Mouse (Mus musculus) neural tube, embryonic 15.5 days (tissue): ENCODE measurements around the gene Nfia. TPM values are rescaled to one million over a fixed set of nuclear protein-coding genes. Genes with fewer than 3 reads are reported as not detected.

Experiments
- ATAC-seq: fragments of 200-750 bp; cut with Nextera tagmentation; 2 replicates; pipeline ENCODE4 v1.8.0; 2017; ENCODE audit warnings: mild to moderate bottlenecking, moderate TSS enrichment, moderate library complexity; ENCODE audit not compliant: low FRiP score
- H3K27ac ChIP-seq: fragments of 300-500 bp; sonication (generic); replicated peaks from 2 replicates; pipeline ENCODE4 v1.5.1; 2015; ENCODE audit warnings: mild to moderate bottlenecking, inconsistent platforms
- H3K27me3 ChIP-seq: fragments of 300-500 bp; sonication (generic); replicated peaks from 2 replicates; pipeline ENCODE4 v1.6.1; 2015; ENCODE audit warnings: inconsistent platforms
- H3K36me3 ChIP-seq: fragments of 300-500 bp; sonication (generic); 2 replicates; pipeline ENCODE4 v1.6.1; 2015; ENCODE audit warnings: inconsistent platforms
- H3K4me1 ChIP-seq: fragments of 300-500 bp; sonication (generic); 2 replicates; pipeline ENCODE4 v1.6.1; 2015; ENCODE audit warnings: inconsistent platforms
- H3K4me2 ChIP-seq: fragments of 300-500 bp; sonication (generic); 2 replicates; pipeline ENCODE4 v1.6.1; 2015; ENCODE audit warnings: inconsistent platforms, mild to moderate bottlenecking, moderate library complexity
- H3K4me3 ChIP-seq: fragments of 300-500 bp; sonication (generic); replicated peaks from 2 replicates; pipeline ENCODE4 v1.5.1; 2015; ENCODE audit warnings: mild to moderate bottlenecking, inconsistent platforms
- H3K9ac ChIP-seq: fragments of 300-500 bp; sonication (generic); replicated peaks from 2 replicates; pipeline ENCODE4 v1.6.1; 2015; ENCODE audit warnings: mild to moderate bottlenecking, inconsistent platforms
- H3K9me3 ChIP-seq: fragments of 300-500 bp; sonication (generic); replicated peaks from 2 replicates; pipeline ENCODE4 v1.6.1; 2016; ENCODE audit warnings: inconsistent platforms
- WGBS: fragments of 180-500 bp; shearing (Covaris S2); methylation state at CpG from one replicate; pipeline ENCODE4 v1.1.7; 2015; ENCODE audit warnings: mixed read lengths; 5-methylcytosine and 5-hydroxymethylcytosine counted together
- polyA plus RNA-seq: library from polyadenylated mRNA; unstranded; fragments of >200 nt; fragmentation: Nextera tagmentation; extraction: Ambion mirVana; gene quantifications from 2 replicates; pipeline ENCODE4 v1.2.1, GENCODE M21; 2015

Nfia gene
- polyA plus RNA-seq, 1 experiment from 2014 or later: 36.0 TPM

DNA sequence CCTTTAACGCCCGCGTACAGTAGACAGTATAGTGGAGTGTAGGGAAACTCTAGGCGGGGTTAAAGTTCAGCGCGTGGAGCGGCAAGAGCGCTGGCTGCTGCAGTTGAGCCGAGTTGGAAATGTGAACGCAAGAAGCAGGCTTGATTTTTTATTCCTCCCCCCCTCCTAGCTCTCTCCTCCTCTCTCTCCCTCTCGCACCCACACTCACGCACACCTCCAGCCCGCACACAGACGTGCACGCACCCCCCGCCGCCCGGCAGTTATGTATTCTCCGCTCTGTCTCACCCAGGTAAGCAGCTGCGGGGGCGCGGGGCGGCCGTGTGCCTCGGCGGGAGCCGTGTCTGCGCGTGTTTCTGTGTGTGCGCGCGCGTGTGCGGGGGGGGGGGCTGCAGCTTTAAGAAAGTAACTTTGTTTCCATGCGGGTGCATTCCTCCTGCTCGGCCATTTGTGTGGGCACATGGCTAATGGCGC is 5.2 kb downstream of the Nfia start, which contains the start of gene E130114P18Rik:
TSS of gene E130114P18Rik (minus strand) at position 373 of the 471 bp plus-strand sequence.
- Histone ChIP-seq H3K27ac (peak within 1 kb of the TSS; percentile 86), H3K9ac (peak within 1 kb of the TSS; percentile 75), H3K27me3 (peaks cover 4% of the 10 kb centered on the region), H3K9me3 (no peaks in the 10 kb centered on the region), H3K4me2 (peak within 1 kb of the TSS; percentile 65), H3K36me3 (no peaks in the 10 kb centered on the region), H3K4me3 (peak within 1 kb of the TSS; percentile 78), H3K4me1 (peaks cover 33% of the 10 kb centered on the region)
- WGBS: under 1% methylated on average over 37 of the region's 37 CpGs
- ATAC-seq: peak; percentile 73

DNA sequence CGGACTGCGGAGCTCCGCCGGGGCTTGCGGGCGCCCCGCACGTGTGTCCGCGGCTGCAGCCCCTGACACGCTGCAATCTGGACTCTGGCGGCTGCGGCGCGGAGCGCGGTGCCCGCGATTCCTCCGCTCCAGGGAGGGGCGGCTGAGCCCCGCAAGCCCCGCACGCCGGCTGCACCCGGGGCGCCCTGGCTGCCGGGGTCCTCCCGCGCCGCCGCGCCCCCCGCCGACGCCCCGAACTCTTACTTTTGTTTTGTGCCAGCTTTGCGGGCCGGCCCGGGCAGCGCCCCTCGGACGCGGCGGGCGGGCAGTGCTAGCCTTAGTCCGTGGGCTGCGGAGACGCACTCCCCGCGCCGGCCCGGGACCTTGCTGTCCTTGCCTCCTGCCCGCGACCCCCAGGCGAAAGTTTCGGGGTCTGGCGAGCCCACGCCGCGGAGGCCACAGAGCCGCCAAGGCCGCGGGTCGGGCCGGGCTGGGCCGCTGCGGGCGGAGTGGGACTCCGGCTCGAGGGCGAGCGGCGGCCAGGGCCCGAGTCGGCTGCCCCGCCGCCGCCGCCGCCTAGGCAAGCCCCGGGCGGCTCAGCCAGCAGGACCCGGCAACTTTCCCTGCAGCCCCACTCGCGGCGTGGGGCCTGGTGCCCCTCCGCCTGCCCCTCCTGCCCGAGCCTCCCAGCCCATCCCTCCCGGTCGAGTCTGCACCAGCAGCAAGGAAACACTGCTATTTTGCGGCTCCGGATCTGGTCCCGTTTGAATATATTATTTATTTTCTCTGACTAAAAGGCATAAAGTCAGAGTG is 5.9 kb downstream of the Nfia start:
- Histone ChIP-seq H3K4me1 (peaks cover 32% of the 10 kb centered on the region), H3K4me3 (peak overlapping the region; percentile 78), H3K27me3 (peaks cover 4% of the 10 kb centered on the region), H3K36me3 (0 out of 2 replicates have a peak, but pooled peaks cover 5% of the 10 kb centered on the region), H3K9me3 (no peaks in the 10 kb centered on the region), H3K4me2 (peak overlapping the region; percentile 65), H3K9ac (peak overlapping the region; percentile 75), H3K27ac (peak overlapping the region; percentile 86)
- ATAC-seq: peak; percentile 54
- under 1% methylated on average over 85 of the region's 94 CpGs for WGBS

DNA sequence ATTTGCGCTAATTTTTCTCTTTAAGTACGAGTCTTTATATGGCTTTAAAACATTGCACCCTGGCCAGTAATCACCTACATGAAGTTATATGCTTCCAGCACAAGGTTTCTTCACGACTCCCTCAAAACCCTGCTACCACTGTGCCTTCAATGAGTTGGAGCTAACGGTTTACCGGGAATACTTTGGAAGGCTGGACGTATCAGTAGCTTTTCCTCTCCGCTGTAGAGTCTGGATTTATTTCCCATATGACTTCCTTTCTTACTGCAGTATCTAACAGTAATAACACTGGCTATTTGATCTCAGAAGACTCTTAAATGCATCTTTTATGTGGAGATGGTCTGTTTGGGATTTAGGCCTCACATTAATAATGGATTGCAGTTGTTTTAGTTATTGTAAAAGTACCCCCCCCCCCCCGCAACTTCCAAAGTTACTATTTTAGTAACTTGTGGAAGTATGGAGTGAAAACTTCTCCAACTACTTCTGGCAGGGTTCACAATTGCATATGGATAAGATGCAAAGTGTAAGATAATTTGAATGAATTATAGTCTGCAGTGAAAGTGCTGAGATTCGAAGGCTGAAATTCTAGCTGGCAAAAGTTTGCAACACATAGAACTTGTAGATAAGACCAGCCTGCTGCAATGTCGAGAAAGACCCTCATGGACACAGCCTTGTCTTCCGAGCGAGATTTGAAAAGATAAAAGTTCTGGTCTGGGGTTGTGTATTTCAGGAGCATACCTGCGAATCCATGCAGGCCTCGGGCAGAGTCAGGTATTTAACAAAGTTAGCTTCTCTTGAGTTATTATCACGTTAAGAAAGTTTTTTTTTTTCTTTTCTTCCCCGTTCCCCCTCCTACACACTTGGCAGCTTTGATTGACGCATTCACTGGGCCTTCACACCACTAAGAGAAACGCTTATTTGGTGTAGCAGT is 6.7 kb downstream of the Nfia start:
- WGBS: 8% methylated on average over 18 of the region's 18 CpGs
- no peak for ATAC-seq
- Histone ChIP-seq H3K4me3 (peak overlapping the region; percentile 78), H3K9ac (peak overlapping the region; percentile 75), H3K27me3 (peaks cover 4% of the 10 kb centered on the region), H3K36me3 (0 out of 2 replicates have a peak, but pooled peaks cover 8% of the 10 kb centered on the region), H3K4me2 (peak overlapping the region; percentile 65), H3K9me3 (no peaks in the 10 kb centered on the region), H3K4me1 (peaks cover 26% of the 10 kb centered on the region), H3K27ac (peak overlapping the region; percentile 86)

DNA sequence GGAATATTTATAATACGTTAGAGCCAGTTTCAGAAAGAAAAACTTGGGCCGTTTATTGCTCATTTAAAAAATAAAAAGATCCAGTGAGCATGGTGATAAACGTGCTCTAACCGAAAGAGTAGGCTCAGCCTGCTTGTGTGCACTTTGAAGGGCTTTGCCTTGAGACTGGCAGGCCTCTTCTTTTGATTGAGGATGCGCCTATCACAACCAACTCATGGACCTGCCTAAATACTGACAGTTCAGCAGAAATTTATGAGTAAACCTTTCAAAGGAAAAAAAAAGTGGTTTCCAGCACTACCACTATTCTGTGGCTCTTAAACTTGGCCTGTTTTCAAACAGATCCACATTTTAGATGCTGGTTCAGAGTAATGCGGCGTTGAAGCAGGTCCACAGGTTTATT is 7.5 kb downstream of the Nfia start:
- H3K36me3 ChIP-seq: 0 out of 2 replicates have a peak, but pooled peaks cover 8% of the 10 kb centered on the region
- 31% methylated on average over 7 of the region's 7 CpGs for WGBS
- H3K27ac ChIP-seq: peak overlapping the region; percentile 86
- ATAC-seq: no peak
- H3K9me3 ChIP-seq: no peaks in the 10 kb centered on the region
- peak overlapping the region; percentile 65 for H3K4me2 ChIP-seq
- H3K27me3 ChIP-seq: peaks cover 2% of the 10 kb centered on the region
- no peak overlapping the region for H3K9ac ChIP-seq
- H3K4me1 ChIP-seq: peaks cover 20% of the 10 kb centered on the region
- H3K4me3 ChIP-seq: peak overlapping the region; percentile 78

DNA sequence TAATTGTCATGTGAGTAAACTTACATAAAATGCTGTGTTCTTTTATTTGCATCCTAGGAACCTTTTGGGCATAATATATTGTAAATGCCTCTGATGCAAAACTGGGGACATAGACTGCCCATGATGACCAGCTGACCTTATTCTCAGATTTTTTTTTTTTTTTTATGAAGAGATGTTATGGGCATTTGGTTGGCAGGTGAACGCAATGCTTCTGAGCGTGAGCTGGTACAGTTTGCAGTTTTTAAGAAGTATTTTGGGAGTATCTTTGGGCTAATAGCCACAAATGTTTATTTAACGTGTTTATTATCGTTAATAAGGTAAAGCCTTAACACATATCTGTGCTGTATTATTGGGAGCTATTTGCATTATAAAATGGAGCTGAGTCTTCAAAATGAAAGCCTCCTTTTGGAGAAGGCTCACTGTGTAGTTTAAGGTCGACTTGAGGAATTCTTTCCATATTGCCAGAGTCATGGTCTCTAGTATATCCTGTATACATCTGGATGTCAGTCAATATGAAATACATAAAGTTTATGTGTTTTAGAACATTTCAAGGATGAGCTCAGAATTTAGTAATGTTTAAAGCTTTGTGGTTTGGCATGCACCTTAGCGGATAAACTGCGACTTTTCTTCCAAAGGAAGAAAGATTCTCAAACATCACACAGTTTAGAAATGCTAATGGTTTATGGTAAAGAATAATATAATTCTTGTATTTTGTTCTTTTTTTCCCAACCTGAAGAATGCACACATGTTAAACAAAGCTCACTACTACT is 8.3 kb downstream of the Nfia start:
- no peak for ATAC-seq
- Histone ChIP-seq H3K9me3 (no peaks in the 10 kb centered on the region), H3K9ac (no peak overlapping the region), H3K36me3 (0 out of 2 replicates have a peak, but pooled peaks cover 8% of the 10 kb centered on the region), H3K27me3 (no peaks in the 10 kb centered on the region; the same call in 1 of the 2 replicates), H3K27ac (no peak overlapping the region), H3K4me2 (peak overlapping the region; percentile 65), H3K4me1 (peaks cover 18% of the 10 kb centered on the region), H3K4me3 (no peak overlapping the region; the same call in 1 of the 2 replicates)
- 66% methylated on average over 7 of the region's 7 CpGs for WGBS

DNA sequence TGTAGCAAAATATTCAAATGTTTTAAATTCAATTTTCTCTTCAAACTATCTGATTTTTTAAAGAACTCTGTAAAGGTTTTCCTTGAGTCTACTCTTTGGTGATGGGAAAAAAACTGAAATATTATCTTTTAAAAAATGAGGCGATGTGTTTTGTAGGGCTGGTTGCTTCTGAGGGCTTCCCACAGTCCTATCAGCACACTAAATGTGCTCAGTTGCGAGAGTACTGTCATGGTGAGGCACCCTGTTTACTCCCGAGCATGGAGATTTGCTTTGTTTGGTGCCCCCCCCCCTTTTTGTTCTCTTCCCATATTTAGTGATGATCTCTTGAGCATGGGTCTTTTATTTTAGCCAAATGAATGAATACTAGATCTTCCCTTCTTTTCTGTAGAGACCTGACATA is 9.5 kb downstream of the Nfia start:
- ATAC-seq: no peak
- H3K27ac ChIP-seq: no peak overlapping the region
- H3K4me1 ChIP-seq: peaks cover 7% of the 10 kb centered on the region
- no peaks in the 10 kb centered on the region for H3K27me3 ChIP-seq
- H3K36me3 ChIP-seq: 0 out of 2 replicates have a peak, but pooled peaks cover 8% of the 10 kb centered on the region
- no peaks in the 10 kb centered on the region for H3K9me3 ChIP-seq
- 76% methylated on average over 3 of the region's 3 CpGs for WGBS
- H3K9ac ChIP-seq: no peak overlapping the region
- H3K4me3 ChIP-seq: no peak overlapping the region
- no peak overlapping the region for H3K4me2 ChIP-seq

DNA sequence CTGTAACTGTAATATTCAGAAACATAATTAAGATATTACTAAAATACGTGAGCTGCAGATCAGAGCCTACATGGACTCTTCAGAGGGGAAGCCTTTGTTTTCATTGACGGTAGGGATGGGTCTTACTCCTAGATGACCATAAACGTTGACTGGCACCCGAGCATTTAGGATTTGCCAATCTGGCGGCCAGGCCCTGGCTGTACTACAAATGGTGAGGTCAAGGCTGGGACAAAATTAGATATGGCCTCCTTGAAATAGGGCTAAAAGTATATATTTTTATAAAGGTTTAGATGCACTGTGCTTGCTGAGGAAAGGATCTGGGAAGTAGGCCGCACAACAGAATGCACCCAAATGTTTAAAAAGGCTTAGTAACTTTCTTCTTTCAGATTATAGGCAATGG is 10.0 kb downstream of the Nfia start:
- 83% methylated on average over 6 of the region's 6 CpGs for WGBS
- Histone ChIP-seq H3K27ac (no peak overlapping the region), H3K27me3 (no peaks in the 10 kb centered on the region), H3K9ac (no peak overlapping the region), H3K4me1 (peaks cover 7% of the 10 kb centered on the region; the same call in 1 of the 2 replicates), H3K4me2 (no peak overlapping the region), H3K4me3 (no peak overlapping the region), H3K9me3 (no peaks in the 10 kb centered on the region), H3K36me3 (0 out of 2 replicates have a peak, but pooled peaks cover 8% of the 10 kb centered on the region)
- ATAC-seq: no peak

DNA sequence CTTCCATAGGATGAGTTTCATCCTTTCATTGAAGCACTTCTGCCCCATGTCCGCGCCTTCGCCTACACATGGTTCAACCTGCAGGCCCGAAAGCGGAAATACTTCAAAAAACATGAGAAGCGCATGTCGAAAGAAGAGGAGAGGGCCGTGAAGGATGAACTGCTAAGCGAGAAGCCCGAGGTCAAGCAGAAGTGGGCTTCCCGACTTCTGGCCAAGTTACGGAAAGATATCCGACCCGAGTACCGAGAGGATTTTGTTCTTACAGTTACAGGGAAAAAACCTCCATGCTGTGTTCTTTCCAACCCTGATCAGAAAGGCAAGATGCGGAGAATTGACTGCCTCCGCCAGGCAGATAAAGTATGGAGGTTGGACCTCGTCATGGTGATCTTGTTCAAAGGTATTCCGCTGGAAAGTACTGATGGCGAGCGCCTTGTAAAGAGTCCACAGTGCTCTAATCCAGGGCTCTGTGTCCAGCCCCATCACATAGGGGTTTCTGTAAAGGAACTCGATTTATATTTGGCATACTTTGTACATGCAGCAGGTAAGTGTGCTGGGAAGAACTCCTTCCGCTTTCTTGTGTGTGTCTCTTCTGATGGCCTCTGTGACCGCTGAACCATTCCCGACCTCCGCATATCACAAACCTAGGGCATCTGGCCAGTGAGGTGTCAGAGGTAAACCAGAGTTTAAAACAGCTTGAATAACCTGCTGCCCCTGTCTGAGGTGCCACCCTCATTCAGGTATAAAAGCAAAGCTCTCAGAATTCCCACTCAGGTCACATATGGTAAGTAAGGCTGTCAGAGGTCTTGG is 10.7 kb downstream of the Nfia start:
- Histone ChIP-seq H3K9ac (no peak overlapping the region), H3K27me3 (no peaks in the 10 kb centered on the region), H3K36me3 (0 out of 2 replicates have a peak, but pooled peaks cover 8% of the 10 kb centered on the region), H3K9me3 (no peaks in the 10 kb centered on the region), H3K4me3 (no peak overlapping the region), H3K4me1 (peaks cover 7% of the 10 kb centered on the region; the same call in 1 of the 2 replicates), H3K27ac (no peak overlapping the region), H3K4me2 (no peak overlapping the region)
- 95% methylated on average over 26 of the region's 26 CpGs for WGBS
- no peak for ATAC-seq

DNA sequence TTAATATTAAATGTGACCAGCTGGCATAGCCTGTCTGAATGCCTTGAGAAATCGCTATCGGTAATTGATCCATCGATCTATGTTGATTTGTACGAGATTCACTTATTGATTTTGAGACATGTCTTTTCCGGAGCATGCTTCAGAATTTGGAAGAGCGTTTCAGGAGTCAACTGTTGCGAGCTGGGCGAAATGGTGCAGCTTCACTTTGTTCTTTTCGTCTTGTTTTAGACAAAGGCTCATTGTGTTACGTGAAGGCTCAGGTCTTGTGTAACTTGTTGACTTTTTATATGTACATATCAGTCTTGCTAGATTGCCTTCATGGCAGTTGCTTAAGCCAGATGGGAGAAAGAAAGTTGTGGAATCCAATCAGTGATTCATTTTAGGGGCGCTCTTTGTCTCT is 11.7 kb downstream of the Nfia start:
- no peak overlapping the region for H3K27ac ChIP-seq
- WGBS: 76% methylated on average over 11 of the region's 11 CpGs
- no peaks in the 10 kb centered on the region for H3K9me3 ChIP-seq
- no peak overlapping the region for H3K4me2 ChIP-seq
- 0 out of 2 replicates have a peak, but pooled peaks cover 8% of the 10 kb centered on the region for H3K36me3 ChIP-seq
- no peaks in the 10 kb centered on the region for H3K27me3 ChIP-seq
- no peak for ATAC-seq
- H3K4me3 ChIP-seq: no peak overlapping the region
- peaks cover 10% of the 10 kb centered on the region; the same call in 1 of the 2 replicates for H3K4me1 ChIP-seq
- H3K9ac ChIP-seq: no peak overlapping the region

DNA sequence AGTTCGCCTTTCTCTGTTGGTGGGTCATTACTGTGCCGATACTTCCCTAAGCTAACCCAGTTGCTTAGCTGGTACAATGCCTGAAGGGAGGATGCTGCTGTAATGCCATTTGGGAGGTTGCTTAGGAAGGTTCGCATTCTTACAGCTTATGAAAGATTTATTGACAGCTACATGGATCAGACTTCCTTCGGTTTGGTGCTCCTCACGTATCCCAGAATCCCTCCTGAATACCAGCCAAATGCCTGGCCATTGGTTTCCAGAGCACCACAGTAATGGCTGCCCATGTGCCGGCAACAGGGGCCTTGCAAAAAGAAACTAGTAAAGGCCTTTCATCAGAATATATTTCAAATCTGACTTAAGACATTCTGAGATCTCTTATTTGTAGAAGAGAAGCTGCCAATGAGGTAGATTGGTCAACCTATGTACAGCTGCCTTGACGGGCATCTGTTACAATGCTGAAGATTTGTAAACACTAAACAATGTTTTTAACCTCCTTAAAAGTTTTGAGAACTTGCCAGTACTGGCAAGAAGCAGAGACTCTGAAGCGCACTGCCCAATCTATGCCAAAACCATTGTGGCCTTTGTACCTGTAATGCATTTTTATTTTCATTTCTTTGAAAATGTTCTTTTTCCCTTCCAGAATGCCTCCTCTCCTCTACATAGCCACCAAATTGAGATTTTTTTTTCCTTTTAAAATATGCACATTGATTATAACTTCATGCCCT is 13.2 kb downstream of the Nfia start:
- Histone ChIP-seq H3K4me2 (peak overlapping the region; percentile 5), H3K4me1 (peaks cover 13% of the 10 kb centered on the region; the same call in 1 of the 2 replicates), H3K36me3 (0 out of 2 replicates have a peak, but pooled peaks cover 8% of the 10 kb centered on the region), H3K9ac (no peak overlapping the region), H3K4me3 (no peak overlapping the region), H3K27me3 (no peaks in the 10 kb centered on the region), H3K27ac (0 out of 2 replicates have a peak overlapping the region, but pooled peaks have one; percentile 28), H3K9me3 (no peaks in the 10 kb centered on the region)
- ATAC-seq: no peak
- 68% methylated on average over 8 of the region's 8 CpGs for WGBS
